Mouse (Mus musculus) cortical plate, adult 2 months (tissue): Measurements from ENCODE around the gene Aagab.

Experiments
- CTCF ChIP-seq: fragments of 200-500 bp; IDR thresholded peaks from 2 replicates; pipeline ENCODE4 v1.5.1; 2011; ENCODE audit warnings: mild to moderate bottlenecking, control low read depth, low read length; ENCODE audit not compliant: insufficient read depth; ENCODE audit errors: extremely low read depth
- POLR2A ChIP-seq: fragments of 200-500 bp; IDR thresholded peaks from 2 replicates; pipeline ENCODE4 v1.6.1; 2011; ENCODE audit warnings: mild to moderate bottlenecking, low read length, control low read depth; ENCODE audit not compliant: insufficient read depth; ENCODE audit errors: extremely low read depth

DNA sequence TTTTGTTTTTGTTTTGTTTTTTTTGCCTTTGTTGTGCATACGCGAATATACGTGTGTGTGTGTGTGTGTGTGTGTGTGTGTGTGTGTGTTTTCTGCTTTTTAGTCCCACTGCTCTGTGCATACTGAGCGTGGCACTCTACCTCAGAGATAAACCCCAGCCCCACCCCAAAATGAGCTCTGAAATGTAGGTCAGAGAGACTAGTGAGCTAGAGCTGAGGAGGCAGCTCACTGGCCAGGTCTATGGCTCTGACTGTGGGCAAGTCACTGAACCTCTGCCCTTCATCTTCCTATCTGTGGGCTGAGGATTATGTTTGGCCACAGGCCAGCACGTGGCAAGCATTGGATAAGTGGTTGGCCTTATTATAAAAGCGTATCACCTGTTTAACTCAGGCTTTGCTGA is 1.4 kb downstream of the Aagab start:
- TF ChIP-seq POLR2A, result no peak
- TF ChIP-seq CTCF, result no peak
